Mouse (Mus musculus): ENCODE data around the gene Klhdc7a.

Klhdc7a gene

DNA sequence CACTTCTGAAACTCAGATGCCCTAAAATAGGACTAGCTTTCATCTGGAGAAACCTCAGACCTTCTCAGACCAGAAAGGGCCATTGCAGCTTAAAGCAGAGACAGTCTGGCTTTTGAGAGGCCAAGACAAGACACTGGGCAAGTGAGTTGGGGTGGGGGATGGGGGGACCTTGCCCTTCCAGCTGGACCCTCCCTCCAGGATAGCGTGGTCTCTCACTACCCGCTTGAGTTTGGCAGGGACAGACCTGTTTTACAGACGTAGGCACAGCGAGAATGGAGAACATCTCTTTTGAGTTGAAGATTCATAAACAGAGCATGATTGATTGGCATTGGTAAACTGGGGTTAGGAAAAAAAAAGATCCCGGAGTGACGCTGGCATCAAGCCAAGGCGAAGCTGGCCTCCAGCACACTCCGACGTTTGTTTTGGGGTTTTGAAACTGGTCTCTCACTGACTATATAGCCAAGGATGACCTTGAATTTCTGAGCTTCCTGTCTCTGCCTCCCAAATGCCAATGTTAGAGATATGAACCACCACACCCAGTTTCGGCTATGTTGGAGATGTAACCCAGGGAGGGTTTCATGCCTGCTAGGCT, 7.0 kb downstream of the Klhdc7a start:
- DNase-seq (ENCODE audit: low read depth, low spot score), result no peak

GRCm38 (mm10) chr4:139960086-139960713, 7.6 kb downstream of the Klhdc7a start:
- no peak for DNase-seq (ENCODE audit: low read depth, low spot score)

DNA sequence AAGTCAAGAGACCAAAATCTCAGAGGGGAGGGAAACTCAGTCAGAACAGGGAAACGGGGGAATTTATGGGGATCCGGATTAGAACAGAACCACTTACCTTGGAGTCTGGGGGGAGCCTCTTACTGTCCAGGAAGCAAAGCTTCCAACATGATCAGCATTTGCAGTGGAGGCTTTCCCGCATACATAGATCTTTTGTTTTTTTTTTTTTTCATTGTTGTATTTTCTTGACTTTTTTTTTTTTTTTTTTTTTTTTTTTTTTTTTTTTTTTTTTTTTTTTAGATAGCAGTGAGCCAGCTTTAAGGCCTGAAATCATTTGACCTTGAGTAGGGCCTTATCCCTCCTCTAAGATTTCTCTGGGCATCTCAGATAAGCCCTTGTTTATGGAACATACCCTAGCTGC, 8.6 kb downstream of the Klhdc7a start:
- DNase-seq (ENCODE audit: low read depth, low spot score), result no peak

DNA sequence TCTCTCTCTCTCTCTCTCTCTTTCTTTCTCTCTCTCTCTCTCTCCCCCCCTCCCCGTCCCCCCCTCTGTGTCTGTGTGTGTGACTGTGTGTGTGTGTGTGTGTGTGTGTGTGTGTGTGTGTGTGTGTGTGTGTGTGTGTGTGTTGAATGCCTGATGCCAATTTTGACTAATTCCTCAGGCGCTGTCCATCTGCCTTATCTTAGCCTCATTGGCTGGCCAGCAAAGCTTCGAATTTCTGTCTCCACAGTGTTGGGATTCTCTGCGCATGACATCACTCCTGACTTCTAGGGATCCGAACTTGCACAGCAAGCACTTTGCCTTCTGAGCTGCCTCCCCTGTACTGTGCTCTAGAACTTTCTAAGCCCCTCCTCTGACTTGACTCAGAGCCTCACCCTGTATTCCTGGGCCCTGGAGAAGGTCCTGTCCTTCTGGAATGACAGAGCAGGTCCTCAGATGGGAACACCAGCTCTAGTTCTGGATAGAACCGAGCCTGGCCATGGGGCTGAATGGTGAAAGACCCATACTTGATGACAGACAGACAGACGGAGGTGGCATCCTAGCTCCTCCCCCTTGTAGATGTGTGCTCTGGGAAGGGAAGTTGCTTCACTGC, 16.8 kb downstream of the Klhdc7a start:
- no peak for DNase-seq (ENCODE audit: low read depth, low spot score)

- peak; percentile 34 for DNase-seq (ENCODE audit: low read depth, low spot score)
Observed at GRCm38 (mm10) chr4:139950431-139950848, 17.4 kb downstream of the Klhdc7a start.

- DNase-seq (ENCODE audit: low read depth, low spot score), result no peak
Observed at GRCm38 (mm10) chr4:139948591-139948990, 19.2 kb downstream of the Klhdc7a start.

DNA sequence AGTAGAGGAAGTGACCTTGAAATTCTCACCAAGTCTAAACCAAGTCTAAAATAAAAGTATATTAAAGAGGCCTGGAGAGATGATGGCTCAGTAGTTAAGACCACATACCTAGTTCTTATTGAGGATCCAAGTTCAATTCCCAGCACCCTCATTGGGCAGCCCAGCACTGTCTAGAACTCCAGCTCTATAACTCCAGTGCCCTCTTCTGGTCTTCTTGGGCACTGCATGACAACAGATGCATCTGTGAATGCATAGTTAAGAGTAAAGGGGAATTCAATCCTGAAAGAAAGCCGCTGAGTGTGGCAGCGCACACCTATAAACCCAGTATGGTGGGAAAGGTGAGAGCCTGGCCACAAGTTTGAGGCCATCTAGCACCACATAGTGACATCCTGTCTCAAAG, 20.5 kb downstream of the Klhdc7a start:
- no peak for DNase-seq (ENCODE audit: low read depth, low spot score)

DNA sequence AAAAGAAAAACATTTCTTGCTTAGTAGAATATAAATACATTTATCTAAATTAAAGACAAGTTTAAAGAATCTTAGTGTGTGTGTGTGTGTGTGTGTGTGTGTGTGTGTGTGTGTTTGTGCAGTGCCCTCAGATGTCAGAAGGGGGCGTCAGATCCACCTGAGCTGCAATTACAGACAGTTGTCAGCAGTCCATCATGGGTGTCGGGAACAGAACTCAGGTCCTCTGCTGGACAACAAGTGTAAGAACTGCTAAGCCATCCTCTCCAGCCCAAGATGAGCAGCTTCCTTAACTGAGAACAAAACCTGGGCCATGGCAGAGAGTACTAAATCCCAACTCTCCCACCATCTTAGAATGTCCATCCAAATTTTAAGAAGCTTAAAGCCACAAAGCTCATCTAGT, 26.0 kb downstream of the Klhdc7a start:
- DNase-seq (ENCODE audit: low read depth, low spot score), result no peak

GRCm38 (mm10) chr4:139935557-139935956, 32.3 kb downstream of the Klhdc7a start:
- no peak for DNase-seq (ENCODE audit: low read depth, low spot score)

- DNase-seq (ENCODE audit: low read depth, low spot score), result no peak
Observed at GRCm38 (mm10) chr4:139932970-139933801, 34.6 kb downstream of the Klhdc7a start.

DNA sequence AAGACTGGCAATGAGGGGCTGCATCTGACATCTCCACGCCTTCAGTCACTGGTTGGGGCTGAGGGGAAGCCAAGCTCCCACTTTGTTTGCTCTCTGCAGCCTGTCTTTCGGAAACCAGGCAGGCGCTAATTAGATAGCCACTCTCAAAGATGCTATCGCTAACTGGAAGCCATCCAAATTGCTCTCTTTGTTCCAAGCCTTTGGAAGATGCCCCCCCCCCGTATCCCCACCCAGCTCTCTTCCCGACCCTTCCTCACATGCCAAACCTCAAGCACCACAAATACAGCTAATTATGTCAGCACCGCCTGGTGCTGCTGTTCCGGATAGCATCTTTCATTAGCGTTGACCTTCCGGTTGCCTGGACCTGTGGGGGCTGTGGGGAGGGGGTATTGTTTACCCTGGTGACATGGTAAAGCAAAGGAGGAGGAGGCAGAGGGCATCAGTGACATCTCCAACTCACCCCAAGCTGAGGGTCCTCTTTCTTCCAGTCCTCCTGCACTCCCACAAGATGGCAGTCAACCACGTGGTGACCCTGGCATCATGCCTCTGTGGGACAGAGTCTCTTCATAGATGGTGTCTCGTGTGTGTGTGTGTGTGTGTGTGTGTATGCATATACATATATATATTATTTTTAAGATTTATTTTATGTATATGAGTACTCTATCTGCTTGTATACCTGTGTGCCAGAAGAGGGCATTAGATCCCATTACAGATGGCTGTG, 35.9 kb downstream of the Klhdc7a start:
- DNase-seq (ENCODE audit: low read depth, low spot score), result no peak

DNA sequence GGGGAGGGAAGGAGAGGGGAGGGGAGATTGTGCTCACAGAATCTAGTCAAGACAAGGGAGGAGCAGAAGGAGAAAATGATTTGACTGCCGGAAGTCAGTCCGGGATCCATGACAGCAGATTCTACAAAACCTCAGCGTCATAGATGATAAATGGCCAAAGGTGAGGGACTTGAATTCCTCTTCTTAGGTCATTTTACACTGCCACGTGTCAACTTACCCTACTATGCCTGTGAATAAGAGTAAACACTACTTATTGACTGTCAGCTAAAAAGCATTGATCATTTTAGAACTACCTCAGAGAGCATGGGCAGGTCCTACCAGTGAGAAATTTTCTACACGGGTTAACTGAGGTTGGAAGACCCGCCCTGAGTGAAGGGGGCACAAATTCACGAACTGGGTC, 36.9 kb downstream of the Klhdc7a start:
- DNase-seq (ENCODE audit: low read depth, low spot score), result no peak

GRCm38 (mm10) chr4:139926161-139926561, 41.7 kb downstream of the Klhdc7a start:
- no peak for DNase-seq (ENCODE audit: low read depth, low spot score)

DNA sequence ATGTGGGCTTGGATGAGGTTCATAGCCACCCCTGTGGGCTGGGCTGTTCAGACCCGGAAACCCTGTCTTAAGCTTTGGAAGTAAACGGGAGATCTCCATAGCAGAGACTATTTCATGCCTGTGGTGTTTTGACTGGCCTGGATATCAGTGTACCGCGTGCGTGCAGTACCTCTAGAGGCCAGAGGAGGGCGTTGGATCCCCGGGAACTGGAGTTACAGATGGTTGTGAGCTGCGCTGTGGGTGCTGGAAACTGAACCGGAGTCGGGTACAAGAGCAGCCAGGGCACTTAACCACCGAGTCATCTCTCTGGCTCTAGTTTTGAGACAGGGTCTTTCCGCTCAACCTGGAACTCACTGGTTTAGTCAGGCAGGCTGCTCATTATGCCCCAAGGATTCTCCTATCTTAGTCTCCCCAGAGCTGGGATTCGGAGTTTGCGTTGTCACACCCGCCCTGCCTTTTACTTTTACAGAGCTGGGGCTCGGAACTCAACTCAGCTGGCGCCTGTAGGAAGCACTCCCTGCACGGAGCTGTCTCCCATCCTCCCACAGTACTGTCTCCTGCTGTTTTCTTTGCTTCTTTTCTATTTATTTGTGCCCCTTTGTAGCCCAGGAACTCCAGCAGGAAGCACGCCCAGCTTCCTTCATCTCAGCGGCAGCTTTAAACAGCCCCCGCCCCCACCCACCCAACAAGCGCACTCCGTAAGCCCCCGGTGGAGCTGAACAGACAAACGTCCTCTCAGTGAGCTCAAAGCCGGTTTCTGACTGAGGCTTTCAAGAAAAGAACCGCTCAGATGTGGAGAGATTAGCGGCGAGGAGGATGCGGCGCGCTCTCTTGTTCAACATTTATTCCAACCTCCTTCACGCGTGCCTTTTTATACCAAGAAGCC, 42.3 kb downstream of the Klhdc7a start:
- DNase-seq (ENCODE audit: low read depth, low spot score), result no peak

- no peak for DNase-seq (ENCODE audit: low read depth, low spot score)
Observed at GRCm38 (mm10) chr4:139916731-139917130, 51.1 kb downstream of the Klhdc7a start.
